Comparison of ENCODE assay signal across 17 mouse cellular contexts in the genomic region with DNA sequence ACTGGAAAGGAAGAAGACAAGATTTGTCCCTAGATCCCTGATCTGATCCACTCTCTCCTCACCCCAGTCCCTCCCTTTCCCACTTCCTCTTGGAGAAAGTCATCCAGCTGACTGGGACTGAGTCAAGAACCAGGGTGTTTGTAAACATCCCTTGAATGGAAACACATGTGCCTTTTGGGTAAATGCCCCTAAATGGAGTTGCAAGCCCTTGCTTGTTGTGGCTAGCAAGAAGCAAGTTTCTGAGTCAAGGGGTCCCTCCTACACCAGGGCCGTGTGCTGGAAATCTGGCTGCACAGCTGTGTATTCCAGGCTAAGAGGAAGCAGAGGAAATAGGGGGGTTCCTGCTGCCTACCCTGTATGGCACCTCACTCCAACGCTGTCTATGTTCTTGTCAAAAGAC.
A peak's percentile ranks its signal among the peaks of the same experiment; 100 is the strongest.
DNase-seq lines count a peak whose midpoint lies in the region; ATAC-seq lines count a peak whose summit lies in the region.
"Had no signal": no experiment of that assay in that cellular context is flagged by ENCODE, and none has a peak within 500 bp of the region (broad histone marks: within the 10 kb centered on the region; RNA-seq: fewer than 3 reads in every experiment).

No protein-coding gene starts in this region.

- peaks cover 4% of the 10 kb centered on the region; the same call in 1 of the 2 replicates for H3K4me1 ChIP-seq in heart, embryonic 12.5 days (replicated peaks)
- H3K4me1 ChIP-seq: midbrain, embryonic 10.5 days had no signal

- no peak overlapping the region for H3K9ac ChIP-seq in heart, embryonic 12.5 days
- H3K9ac ChIP-seq: hindbrain, embryonic 15.5 days; neural tube, embryonic 12.5 days had no signal

- no peaks in the 10 kb centered on the region for H3K9me3 ChIP-seq in heart, embryonic 12.5 days (replicated peaks)
- H3K9me3 ChIP-seq: hindbrain, embryonic 15.5 days; midbrain, embryonic 10.5 days; neural tube, embryonic 12.5 days had no signal

- 44% methylated on average over 2 of the region's 2 CpGs for WGBS in heart, embryonic 12.5 days

- no peak for ATAC-seq in heart, embryonic 12.5 days (ENCODE audit: insufficient number of reproducible peaks, low FRiP score)

- DNase-seq in heart, adult 8-10 months (ENCODE audit: low spot score): peak; percentile 51
- DNase-seq in 3T3-L1 (ENCODE audit: low read depth, low spot score) (peak; percentile 91), adipocyte (ENCODE audit: low spot score) (peak; percentile 60)
- peak; percentile 80 for DNase-seq in lung, postnatal 10 days
- DNase-seq in adrenal gland, adult (ENCODE audit: inconsistent age in 2 of 2, low spot score in 1 of 2): no peak
- no peak for DNase-seq in thymus, postnatal 4 days
- DNase-seq in cerebellum, adult 8-10 months: no peak
- DNase-seq: adrenal gland, postnatal 10 days; cerebellum, adult 11-12 months; cerebellum, postnatal 36 days; kidney, adult 18-20 months; kidney, postnatal 4 days; liver had no signal

- H3K36me3 ChIP-seq in heart, embryonic 12.5 days: no peaks in the 10 kb centered on the region
- H3K36me3 ChIP-seq: hindbrain, embryonic 15.5 days; midbrain, embryonic 10.5 days; neural tube, embryonic 12.5 days had no signal

- no peak overlapping the region for H3K27ac ChIP-seq in heart, embryonic 12.5 days (ENCODE audit: poor library complexity, severe bottlenecking)
- H3K27ac ChIP-seq: hindbrain, embryonic 15.5 days; midbrain, embryonic 10.5 days; neural tube, embryonic 12.5 days had no signal

- no peak overlapping the region for H3K4me3 ChIP-seq in heart, embryonic 12.5 days
- H3K4me3 ChIP-seq: hindbrain, embryonic 15.5 days; midbrain, embryonic 10.5 days; neural tube, embryonic 12.5 days had no signal

- H3K27me3 ChIP-seq in heart, embryonic 12.5 days (replicated peaks): no peaks in the 10 kb centered on the region
- H3K27me3 ChIP-seq: hindbrain, embryonic 15.5 days; neural tube, embryonic 12.5 days had no signal

- no peak overlapping the region for H3K4me2 ChIP-seq in heart, embryonic 12.5 days
- H3K4me2 ChIP-seq: hindbrain, embryonic 15.5 days; neural tube, embryonic 12.5 days had no signal

Comparison
In these comparisons a context has a peak if more than half of its experiments do, and no peak if none do; other contexts are left out.
1. DNase-seq: peak in heart, adult 8-10 months (single experiment), 3T3-L1 (single experiment), adipocyte (single experiment) and lung, postnatal 10 days (single experiment); none in adrenal gland, adult (0 of 2), thymus, postnatal 4 days (single experiment) and cerebellum, adult 8-10 months (single experiment).